Mouse (Mus musculus): ENCODE results near the gene Zdhhc1. TPM values are rescaled to one million over a fixed set of nuclear protein-coding genes. Genes with fewer than 3 reads are reported as not detected.

The Zdhhc1 gene
- polyA plus RNA-seq, 1 experiment = 15.2 TPM

- no peak overlapping the region for H3K4me3 ChIP-seq (ENCODE audit: low read depth, low read length)
- peaks cover 8% of the 10 kb centered on the region for H3K4me1 ChIP-seq (ENCODE audit: control insufficient read depth, insufficient read depth, insufficient read length, low read length)
- 86% methylated on average over 1 of the region's 1 CpGs for WGBS
- TF ChIP-seq CTCF (IDR thresholded peaks at IDR 0.05; ENCODE audit: extremely low read depth, insufficient read length, insufficient replicate concordance, low read depth, low read length) (no peak), POLR2A (IDR thresholded peaks at IDR 0.05; ENCODE audit: low read depth, low read length) (no peak)
- no peak overlapping the region for H3K27ac ChIP-seq (ENCODE audit: insufficient read depth, low read depth, low read length)
- H3K27me3 ChIP-seq (ENCODE audit: control insufficient read depth, insufficient read depth, low read length) = no peaks in the 10 kb centered on the region
- H3K36me3 ChIP-seq (ENCODE audit: control insufficient read depth, insufficient read depth, low read length) = peaks cover 29% of the 10 kb centered on the region
These were observed 31.5 kb upstream of the Zdhhc1 start for GRCm38 (mm10) chr8:105528206-105528605.

GRCm38 (mm10) chr8:105527110-105527509 is 30.4 kb upstream of the Zdhhc1 start:
- peaks cover 36% of the 10 kb centered on the region for H3K36me3 ChIP-seq (ENCODE audit: control insufficient read depth, insufficient read depth, low read length)
- no peak overlapping the region for H3K27ac ChIP-seq (ENCODE audit: insufficient read depth, low read depth, low read length)
- TF ChIP-seq CTCF (IDR thresholded peaks at IDR 0.05; ENCODE audit: extremely low read depth, insufficient read length, insufficient replicate concordance, low read depth, low read length) (no peak), POLR2A (IDR thresholded peaks at IDR 0.05; ENCODE audit: low read depth, low read length) (no peak)
- H3K4me3 ChIP-seq (ENCODE audit: low read depth, low read length) = no peak overlapping the region
- peaks cover 4% of the 10 kb centered on the region for H3K4me1 ChIP-seq (ENCODE audit: control insufficient read depth, insufficient read depth, insufficient read length, low read length)
- no peaks in the 10 kb centered on the region for H3K27me3 ChIP-seq (ENCODE audit: control insufficient read depth, insufficient read depth, low read length)
- WGBS = 54% methylated on average over 2 of the region's 2 CpGs

DNA sequence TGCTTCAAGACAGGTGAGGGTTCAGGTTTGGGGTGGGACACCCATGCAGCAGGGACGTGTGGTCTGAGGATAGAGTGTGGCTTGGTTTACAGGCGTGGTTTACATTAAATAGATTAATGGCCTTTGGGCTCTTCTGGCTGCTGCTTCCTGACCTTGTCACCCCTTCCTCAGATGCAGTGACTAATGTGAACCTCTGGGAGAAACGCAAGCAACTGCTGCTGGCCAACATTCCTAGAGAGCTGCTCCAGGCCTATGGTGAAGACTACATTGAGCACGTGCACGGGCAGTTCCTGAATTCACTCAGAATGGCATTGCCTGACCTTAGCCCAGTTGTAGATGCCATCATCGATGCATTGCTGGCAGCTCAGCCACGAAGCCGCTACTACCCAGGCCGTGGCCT is 26.2 kb upstream of the Zdhhc1 start:
- Histone ChIP-seq H3K27ac (ENCODE audit: insufficient read depth, low read depth, low read length) (no peak overlapping the region), H3K4me3 (ENCODE audit: low read depth, low read length) (no peak overlapping the region), H3K27me3 (ENCODE audit: control insufficient read depth, insufficient read depth, low read length) (no peaks in the 10 kb centered on the region), H3K36me3 (ENCODE audit: control insufficient read depth, insufficient read depth, low read length) (peaks cover 25% of the 10 kb centered on the region), H3K4me1 (ENCODE audit: control insufficient read depth, insufficient read depth, insufficient read length, low read length) (peaks cover 10% of the 10 kb centered on the region)
- 81% methylated on average over 9 of the region's 9 CpGs for WGBS
- no peak for TF ChIP-seq CTCF (IDR thresholded peaks at IDR 0.05; ENCODE audit: extremely low read depth, insufficient read length, insufficient replicate concordance, low read depth, low read length)
- TF ChIP-seq POLR2A (IDR thresholded peaks at IDR 0.05; ENCODE audit: low read depth, low read length) = no peak

- Histone ChIP-seq H3K4me3 (ENCODE audit: low read depth, low read length) (no peak overlapping the region), H3K4me1 (ENCODE audit: control insufficient read depth, insufficient read depth, insufficient read length, low read length) (peaks cover 14% of the 10 kb centered on the region), H3K36me3 (ENCODE audit: control insufficient read depth, insufficient read depth, low read length) (peaks cover 25% of the 10 kb centered on the region), H3K27me3 (ENCODE audit: control insufficient read depth, insufficient read depth, low read length) (no peaks in the 10 kb centered on the region), H3K27ac (ENCODE audit: insufficient read depth, low read depth, low read length) (no peak overlapping the region)
- TF ChIP-seq CTCF (IDR thresholded peaks at IDR 0.05; ENCODE audit: extremely low read depth, insufficient read length, insufficient replicate concordance, low read depth, low read length) (no peak), POLR2A (IDR thresholded peaks at IDR 0.05; ENCODE audit: low read depth, low read length) (no peak)
- WGBS = 90% methylated on average over 21 of the region's 21 CpGs
These were observed 25.5 kb upstream of the Zdhhc1 start for GRCm38 (mm10) chr8:105521995-105522769.

DNA sequence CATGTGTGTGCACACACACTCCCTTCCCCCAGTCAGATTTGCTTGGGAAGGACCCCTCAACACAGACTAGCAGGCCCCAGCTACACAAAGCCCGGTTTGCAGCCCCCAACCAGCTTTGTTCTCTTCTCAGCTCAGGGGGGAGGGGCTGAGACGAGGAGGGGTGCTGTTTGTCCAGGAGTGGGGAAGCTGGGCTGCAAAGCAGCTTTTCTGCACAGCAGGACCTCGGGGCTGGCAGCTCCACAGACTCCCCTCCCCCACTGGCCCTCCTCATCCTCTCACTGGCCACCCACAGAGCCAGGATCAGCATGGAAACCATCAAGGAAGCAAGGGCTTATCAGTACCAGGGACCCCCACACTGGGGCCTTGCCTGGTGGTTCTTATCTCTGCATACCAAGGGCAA is 24.4 kb upstream of the Zdhhc1 start:
- no peaks in the 10 kb centered on the region for H3K27me3 ChIP-seq (ENCODE audit: control insufficient read depth, insufficient read depth, low read length)
- H3K27ac ChIP-seq (ENCODE audit: insufficient read depth, low read depth, low read length) = no peak overlapping the region
- TF ChIP-seq CTCF (IDR thresholded peaks at IDR 0.05; ENCODE audit: extremely low read depth, insufficient read length, insufficient replicate concordance, low read depth, low read length) = no peak
- TF ChIP-seq POLR2A (IDR thresholded peaks at IDR 0.05; ENCODE audit: low read depth, low read length) = no peak
- 60% methylated on average over 3 of the region's 3 CpGs for WGBS
- H3K36me3 ChIP-seq (ENCODE audit: control insufficient read depth, insufficient read depth, low read length) = peaks cover 22% of the 10 kb centered on the region
- H3K4me3 ChIP-seq (ENCODE audit: low read depth, low read length) = no peak overlapping the region
- peaks cover 17% of the 10 kb centered on the region for H3K4me1 ChIP-seq (ENCODE audit: control insufficient read depth, insufficient read depth, insufficient read length, low read length)

DNA sequence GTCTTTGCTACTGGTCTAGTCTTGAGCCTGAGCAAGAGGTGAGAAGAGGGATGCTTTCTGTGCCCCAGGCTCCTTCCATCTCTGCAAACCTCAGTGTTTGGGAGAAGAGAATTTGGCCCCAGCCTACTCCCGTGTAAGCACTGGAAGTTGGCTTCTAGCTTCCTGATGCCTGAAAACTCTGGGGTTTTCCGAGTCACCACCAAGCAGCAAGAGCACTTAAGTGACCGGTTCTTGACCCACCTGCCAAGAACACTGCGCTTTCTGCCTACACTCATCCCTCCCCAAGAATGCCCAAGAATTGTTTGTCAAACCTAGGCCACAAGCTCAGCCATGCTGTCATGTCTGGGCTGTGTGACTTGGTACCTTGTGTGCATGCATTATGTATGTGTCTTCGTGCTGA is 23.8 kb upstream of the Zdhhc1 start:
- Histone ChIP-seq H3K36me3 (ENCODE audit: control insufficient read depth, insufficient read depth, low read length) (peaks cover 22% of the 10 kb centered on the region), H3K27me3 (ENCODE audit: control insufficient read depth, insufficient read depth, low read length) (no peaks in the 10 kb centered on the region), H3K4me3 (ENCODE audit: low read depth, low read length) (no peak overlapping the region), H3K27ac (ENCODE audit: insufficient read depth, low read depth, low read length) (no peak overlapping the region), H3K4me1 (ENCODE audit: control insufficient read depth, insufficient read depth, insufficient read length, low read length) (peaks cover 18% of the 10 kb centered on the region)
- TF ChIP-seq POLR2A (IDR thresholded peaks at IDR 0.05; ENCODE audit: low read depth, low read length) (no peak), CTCF (IDR thresholded peaks at IDR 0.05; ENCODE audit: extremely low read depth, insufficient read length, insufficient replicate concordance, low read depth, low read length) (no peak)
- 88% methylated on average over 5 of the region's 5 CpGs for WGBS

- Histone ChIP-seq H3K27ac (ENCODE audit: insufficient read depth, low read depth, low read length) (no peak overlapping the region), H3K4me3 (ENCODE audit: low read depth, low read length) (no peak overlapping the region), H3K27me3 (ENCODE audit: control insufficient read depth, insufficient read depth, low read length) (no peaks in the 10 kb centered on the region), H3K4me1 (ENCODE audit: control insufficient read depth, insufficient read depth, insufficient read length, low read length) (peaks cover 18% of the 10 kb centered on the region), H3K36me3 (ENCODE audit: control insufficient read depth, insufficient read depth, low read length) (peaks cover 13% of the 10 kb centered on the region)
- no peak for TF ChIP-seq POLR2A (IDR thresholded peaks at IDR 0.05; ENCODE audit: low read depth, low read length)
- TF ChIP-seq CTCF (IDR thresholded peaks at IDR 0.05; ENCODE audit: extremely low read depth, insufficient read length, insufficient replicate concordance, low read depth, low read length) = no peak
- 3% methylated on average over 2 of the region's 2 CpGs for whole genome bisulfite sequencing
These were observed 22.9 kb upstream of the Zdhhc1 start for GRCm38 (mm10) chr8:105519591-105519990.

All from small intestine, adult 2 months (tissue).